ENCODE assay signal across 14 mouse cellular contexts in the genomic region with DNA sequence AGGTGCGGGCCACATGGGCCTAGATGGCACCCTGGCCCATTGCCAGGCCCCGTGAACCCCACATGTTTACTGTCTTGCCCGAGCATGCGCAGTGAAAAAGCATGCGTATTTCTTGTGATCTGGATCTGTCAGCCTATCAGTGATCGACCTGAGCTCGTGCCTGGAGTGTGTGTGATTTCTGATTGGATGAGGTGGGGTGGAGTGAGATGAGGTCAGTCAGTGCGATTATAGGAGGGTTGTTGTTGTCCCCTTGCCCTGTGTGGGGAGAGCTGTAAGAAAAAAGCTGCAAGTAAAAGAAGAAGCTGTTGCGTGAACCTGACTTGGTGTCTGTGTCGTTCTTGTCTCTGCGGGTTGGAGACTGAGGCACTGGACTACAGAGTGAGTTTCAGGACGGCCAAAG.
"Had no signal": no experiment of that assay in that cellular context is flagged by ENCODE, and none has a peak within 500 bp of the region (broad histone marks: within the 10 kb centered on the region; RNA-seq: fewer than 3 reads in every experiment).

No protein-coding gene starts in this region.

- DNase-seq: gastrocnemius, adult 2 months; gastrocnemius, postnatal 10 days; gastrocnemius, postnatal 25 days; heart, adult 2 months; heart, postnatal 14 days; heart, postnatal 4 days; kidney, adult 18-20 months; kidney, adult 8-10 months; kidney, postnatal 10 days; kidney, postnatal 36 days; layer of hippocampus, adult 9-11 months; layer of hippocampus, postnatal 36 days; liver; liver, embryonic 13.5 days had no signal
